Mouse (Mus musculus): ENCODE data around the gene Ptcd3. TPM values are rescaled to one million over a fixed set of nuclear protein-coding genes. Genes with fewer than 3 reads are reported as not detected.
A peak's percentile ranks its signal among the peaks of the same experiment; 100 is the strongest.
"Not testable (repeated sequence)": the region's sequence is repeated elsewhere in the genome, so short reads cannot be mapped to it uniquely, and the experiment has no call there.

Ptcd3 gene
- total RNA-seq (2021) = 100 to 1,000 TPM; 118 to 133 TPM

DNA sequence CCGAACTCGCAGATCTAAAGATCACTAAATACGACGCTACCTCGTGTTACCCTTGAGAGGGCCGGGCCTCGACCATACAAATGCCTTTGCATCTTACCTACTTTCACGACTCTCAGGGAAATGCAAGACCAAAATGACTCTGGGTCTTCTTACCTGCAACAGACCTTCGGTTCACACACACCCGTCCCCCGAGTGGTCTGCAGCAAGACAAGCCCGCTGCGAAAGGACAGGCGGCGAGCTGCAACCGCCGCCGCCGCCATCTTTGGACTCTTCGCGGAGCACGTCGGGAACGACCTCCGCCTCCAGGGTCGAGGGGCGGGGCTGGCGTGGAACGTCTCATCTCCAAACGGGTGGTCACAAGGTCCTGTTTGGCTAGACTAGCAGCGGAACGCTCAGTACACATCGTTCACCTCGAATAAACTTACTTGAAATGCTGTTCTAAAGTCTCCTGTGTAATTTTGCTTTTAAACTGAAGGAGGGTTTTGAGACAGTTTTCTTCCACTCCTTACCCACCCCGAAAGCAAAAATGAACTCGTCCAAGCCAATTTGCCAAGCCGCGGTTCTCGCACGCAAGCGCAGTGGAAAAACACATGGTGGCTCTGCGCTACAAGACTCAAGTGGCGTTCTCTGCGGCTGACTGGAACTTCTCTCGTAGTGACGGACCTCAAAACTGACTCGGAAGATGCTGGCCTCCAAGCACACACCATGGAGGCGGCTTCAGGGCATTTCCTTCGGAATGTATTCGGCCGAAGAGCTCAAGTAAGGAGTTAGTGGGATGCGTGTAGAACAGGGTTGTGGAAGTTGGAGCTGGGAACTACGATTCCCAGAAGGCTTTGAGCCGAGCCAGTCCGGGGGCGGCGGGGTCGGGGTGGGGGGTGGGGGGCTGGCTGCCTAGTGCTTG is at the start of gene Ptcd3, which contains the start of gene Polr1a:
Ptcd3 (minus strand) TSS at position 270 of the 901 bp plus-strand sequence.
Polr1a (plus strand) TSS at position 573 of the 901 bp plus-strand sequence.
- intact Hi-C loops (cut with DNase I) = loop anchor here (5.0 to 10.0 kb wide), 2 partner anchors 436 to 466 kb away; partner anchors contain the start of genes 0610030E20Rik, Rmnd5a and Usp39
- DNase-seq = peak; percentile 91 to 96

DNA sequence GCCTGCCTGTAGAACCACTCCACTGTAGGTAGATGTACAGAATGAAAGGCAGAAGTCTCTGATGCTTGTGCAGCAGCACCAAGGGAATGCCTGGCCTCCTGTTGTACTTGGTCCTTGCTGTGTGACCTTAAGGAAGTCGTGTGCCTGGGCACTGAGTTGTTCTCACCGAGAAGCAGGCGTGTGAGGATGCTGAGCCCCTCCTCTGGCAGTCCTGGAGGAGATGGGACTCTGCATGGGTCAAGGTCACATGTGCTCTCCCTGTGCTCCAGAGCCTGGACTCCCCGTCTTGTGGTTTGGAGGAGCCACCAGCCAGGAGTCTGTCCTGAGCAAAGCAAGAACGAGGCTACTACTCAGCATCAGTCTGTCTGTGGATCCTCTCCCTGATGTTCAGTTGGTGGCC is 42.6 kb upstream of the Ptcd3 start:
- intact Hi-C loops (cut with DNase I) = no loop called here
- no peak for DNase-seq

DNA sequence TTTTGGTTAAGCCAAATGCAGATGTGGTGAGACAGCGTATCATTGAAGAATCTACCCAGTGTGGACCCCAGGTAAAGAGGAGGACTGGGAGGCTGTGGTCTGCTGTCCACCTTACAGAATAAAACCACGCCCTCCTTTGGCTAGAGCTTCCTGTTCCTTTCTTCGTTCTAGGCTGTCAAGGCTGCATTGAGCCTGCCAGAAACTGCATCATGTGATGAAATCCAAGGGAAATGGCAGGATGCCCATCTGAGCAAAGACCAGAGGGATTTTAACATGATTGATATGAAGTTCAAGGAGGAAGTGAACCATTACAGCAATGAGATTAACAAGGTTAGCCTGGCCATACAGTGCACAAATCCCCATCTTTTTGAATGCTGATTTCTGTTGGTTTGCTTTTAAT is 42.0 kb upstream of the Ptcd3 start:
- peak; percentile 39 to 53 for DNase-seq
- intact Hi-C loops (cut with DNase I) = no loop called here

DNA sequence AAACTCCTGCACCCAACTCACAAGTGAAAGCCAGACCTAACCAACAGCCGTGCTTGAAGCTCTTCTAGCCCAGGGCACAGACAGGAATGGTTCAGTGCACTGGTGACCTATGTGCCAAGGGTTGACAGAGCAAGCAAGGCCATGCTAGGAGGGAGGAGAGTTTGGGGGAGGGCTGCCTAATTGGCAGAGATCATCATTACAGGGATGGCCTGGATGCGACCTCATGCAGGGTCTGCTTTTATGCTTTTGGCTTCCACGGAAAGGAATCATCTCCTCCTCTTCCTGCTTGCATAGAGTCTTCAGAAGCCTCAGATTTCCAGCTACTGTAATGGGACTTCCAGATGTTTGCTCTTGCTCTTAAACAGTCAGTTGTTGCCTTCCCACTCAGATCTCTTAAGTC is 41.2 kb upstream of the Ptcd3 start:
- intact Hi-C loops (cut with DNase I) = loop anchor here (2.0 kb wide), 1 partner anchor 21 kb away; no protein-coding TSS in a partner anchor
- peak in 1 of 2 experiments; percentile 15 for DNase-seq

DNA sequence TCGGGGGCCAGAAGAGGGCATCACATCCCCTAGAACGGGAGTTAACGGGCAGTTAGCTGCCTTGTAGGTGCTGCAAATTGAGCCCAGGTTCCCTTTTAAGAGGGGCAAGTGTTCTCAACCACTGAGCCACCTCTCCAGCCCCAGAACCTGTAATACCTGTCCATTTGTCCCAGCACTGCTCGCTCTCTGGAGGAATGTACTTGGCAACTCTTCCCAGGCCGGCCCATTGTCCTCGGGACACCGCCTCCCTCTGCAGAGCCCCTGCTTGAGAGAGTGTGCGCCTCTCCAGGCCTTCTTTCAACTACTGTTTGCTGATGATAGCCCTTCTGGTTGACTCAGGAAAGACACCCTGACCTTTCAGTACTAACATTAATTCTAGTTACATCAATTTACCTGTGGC is 37.6 kb upstream of the Ptcd3 start:
- no peak for DNase-seq
- intact Hi-C loops (cut with DNase I) = no loop called here

DNA sequence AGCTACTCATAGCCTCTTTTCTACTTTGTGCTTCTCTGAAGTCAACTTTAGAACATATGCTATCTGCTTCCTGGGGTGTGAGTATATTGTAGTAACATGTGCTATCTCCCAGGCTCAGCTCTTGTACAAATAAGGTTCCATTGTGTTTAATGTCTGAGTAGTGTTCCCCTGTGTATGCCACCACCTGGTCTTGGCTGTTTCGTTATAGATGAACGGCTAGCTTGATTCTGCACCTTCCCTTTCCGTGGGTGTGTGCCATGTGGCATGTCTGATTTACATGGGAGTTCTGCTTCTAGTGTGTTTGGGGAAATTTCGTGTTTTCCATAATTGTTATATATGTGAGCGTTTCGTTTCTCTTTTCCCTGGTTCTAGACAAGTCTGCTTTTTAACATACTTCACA is 36.6 kb upstream of the Ptcd3 start:
- no peak for DNase-seq
- intact Hi-C loops (cut with DNase I) = no loop called here

DNA sequence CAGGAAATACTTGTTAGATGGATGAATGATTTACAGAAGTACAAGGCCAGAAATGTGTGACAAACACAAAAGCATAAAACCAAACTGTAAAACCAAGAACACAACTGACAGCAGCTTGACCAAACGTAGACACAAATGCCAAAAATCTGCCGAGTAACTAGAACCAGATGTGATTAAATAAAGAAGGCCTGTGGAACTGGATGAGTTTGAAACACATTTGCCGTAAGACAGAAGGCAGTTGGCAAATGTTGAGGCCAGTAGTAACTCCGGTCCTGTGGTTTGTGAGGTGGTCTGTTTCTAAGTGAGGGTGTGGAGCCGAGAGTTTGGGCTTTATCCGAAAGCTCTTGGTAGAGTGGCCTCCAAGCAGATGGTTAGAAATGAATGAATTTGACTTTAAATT is 32.4 kb upstream of the Ptcd3 start:
- no peak for DNase-seq
- intact Hi-C loops (cut with DNase I) = no loop called here

DNA sequence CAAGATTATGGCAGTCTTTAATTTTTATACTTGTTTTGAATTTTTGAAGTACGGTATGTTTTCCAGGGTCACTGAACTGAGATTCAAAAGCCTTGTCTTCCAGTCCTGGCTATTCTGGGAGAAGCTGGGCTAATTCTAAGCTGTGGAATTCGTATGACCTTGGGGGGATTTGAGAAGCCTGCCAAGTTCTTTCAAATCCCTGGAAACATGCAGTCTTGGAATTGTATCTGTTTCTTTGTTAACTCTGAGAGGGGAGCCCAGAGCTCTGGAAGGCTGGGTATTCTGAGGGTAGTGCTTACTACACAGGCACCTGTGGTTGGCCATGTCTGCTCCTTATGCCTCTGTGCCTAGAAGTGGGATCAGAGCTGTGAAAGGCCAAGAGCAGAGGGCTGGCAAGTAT is 27.2 kb upstream of the Ptcd3 start:
- DNase-seq = no peak
- intact Hi-C loops (cut with DNase I) = no loop called here

DNA sequence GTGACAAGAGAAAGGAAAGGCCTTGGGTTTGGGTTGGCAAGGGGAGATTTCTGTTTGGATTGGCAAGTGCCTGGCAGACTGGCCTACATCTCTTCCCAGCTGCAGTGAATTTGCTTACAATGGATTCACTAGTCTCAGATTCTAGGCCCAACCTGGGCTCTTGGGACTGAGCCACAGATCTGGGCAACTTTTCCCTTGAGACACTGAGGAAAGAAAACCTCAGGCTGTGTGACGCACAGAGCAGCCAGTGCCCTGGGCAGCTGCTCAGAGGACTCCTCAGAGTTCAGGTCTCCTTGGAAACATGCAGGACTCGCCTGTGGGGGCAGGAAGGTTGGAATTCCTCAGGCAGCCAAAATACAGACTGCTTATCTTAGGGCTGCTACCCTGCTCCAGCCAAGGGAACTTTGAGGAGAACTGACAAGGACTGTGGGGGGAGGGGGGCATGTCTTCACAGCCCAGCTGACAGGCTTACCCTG is 25.6 kb upstream of the Ptcd3 start:
- intact Hi-C loops (cut with DNase I) = no loop called here
- peak; percentile 52 to 60 for DNase-seq

DNA sequence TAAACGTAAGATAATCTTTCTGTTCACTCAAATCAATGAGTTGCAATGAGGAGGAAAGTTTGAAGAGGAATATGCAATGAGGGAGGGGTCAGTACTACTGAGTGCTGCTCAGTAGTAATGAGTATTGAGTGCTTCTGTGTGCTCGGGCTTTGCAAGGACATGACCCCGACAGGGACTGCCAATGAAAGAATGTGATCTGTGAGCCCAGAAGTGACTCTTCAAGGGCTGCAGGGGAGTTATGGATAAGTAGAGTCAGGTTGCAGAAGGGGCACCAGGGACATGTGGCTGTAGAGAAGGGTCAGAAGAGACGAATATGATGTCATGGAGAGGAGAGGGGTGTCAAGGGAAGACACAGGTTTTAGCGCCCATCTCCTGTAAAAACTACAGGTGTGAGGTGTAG is 23.8 kb upstream of the Ptcd3 start:
- DNase-seq = no peak

DNA sequence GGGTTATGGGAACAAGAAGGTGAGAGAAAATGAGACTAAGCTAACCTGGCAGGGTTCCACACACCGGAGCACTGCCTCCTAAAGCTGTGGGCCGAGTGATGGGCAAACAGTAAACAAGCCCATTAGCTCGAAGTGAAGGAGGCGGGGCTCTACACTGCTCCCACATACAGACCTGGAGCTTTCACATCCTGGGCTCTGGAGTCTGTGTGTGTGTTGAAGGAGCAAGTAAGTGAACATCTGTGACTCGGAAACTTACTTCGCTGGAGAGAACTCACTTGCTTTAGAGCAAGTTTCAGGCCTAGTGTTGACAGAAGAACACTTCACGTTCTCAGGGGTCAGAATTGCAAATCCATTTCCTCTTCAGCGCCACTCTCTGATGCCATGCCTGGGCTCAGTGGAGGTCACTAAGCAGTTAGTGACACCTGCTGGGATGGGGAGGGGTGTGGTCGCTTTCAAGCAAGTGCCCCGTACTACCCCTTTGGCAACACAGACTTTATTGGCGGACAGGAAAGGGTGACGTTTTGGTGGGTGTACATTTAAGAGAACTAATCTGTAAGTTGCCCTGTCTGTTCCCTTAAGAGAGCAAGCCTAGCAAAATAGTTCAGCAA is 22.4 kb upstream of the Ptcd3 start:
- intact Hi-C loops (cut with DNase I) = loop anchor here (2.0 kb wide), 1 partner anchor 166 kb away; the partner anchor contains the start of gene St3gal5

More for the DNA sequence above, 23.8 kb upstream of the Ptcd3 start:
- intact Hi-C loops (cut with DNase I) = no loop called here

DNA sequence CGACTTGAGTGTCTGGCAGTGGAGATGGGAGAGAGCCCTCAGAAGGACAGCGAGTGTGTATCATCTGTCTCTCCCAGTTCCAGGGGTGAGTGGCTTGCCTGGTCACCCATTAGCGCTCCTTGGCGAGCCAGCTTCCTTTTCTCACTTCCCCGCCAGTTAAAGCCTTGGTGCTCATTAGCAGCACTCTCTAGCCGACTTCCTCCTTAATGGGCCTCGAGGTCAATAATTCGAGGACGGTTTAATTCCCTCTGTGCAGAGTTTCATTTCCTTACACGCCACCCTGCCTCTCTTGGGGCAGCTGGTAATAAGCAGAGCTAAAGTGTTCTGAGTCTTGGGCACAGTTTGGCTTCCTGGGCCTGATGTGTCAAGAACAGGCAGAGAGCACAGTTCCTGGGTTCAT is 21.5 kb upstream of the Ptcd3 start:
- peak in 1 of 2 experiments; percentile 18 for DNase-seq
- intact Hi-C loops (cut with DNase I) = loop anchor here (2.0 kb wide), 1 partner anchor 167 kb away; the partner anchor contains the start of gene St3gal5

More for the DNA sequence above, 22.4 kb upstream of the Ptcd3 start:
- DNase-seq = no peak

DNA sequence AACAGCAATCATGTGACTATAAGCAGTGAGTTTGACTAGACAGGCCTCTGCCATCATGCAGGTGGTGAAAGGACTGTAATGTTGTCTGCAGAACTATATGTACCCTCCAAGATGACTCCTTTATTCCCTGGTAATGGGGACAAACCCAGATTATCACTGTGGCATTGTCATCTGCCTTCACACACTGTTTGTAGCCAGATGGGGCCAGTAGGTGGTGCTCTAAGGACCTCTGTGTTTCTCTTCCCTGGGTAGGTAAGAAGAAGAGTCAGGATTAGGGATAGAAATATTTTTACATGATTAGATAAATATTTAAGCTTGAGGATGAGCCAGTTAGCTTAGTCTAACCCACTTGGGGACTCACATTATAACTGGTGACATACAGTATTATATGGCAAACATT is 19.4 kb upstream of the Ptcd3 start:
- DNase-seq = peak; percentile 62 to 68
- intact Hi-C loops (cut with DNase I) = loop anchor here (1.0 to 5.0 kb wide), 3 partner anchors 21 to 334 kb away; no protein-coding TSS in a partner anchor

DNA sequence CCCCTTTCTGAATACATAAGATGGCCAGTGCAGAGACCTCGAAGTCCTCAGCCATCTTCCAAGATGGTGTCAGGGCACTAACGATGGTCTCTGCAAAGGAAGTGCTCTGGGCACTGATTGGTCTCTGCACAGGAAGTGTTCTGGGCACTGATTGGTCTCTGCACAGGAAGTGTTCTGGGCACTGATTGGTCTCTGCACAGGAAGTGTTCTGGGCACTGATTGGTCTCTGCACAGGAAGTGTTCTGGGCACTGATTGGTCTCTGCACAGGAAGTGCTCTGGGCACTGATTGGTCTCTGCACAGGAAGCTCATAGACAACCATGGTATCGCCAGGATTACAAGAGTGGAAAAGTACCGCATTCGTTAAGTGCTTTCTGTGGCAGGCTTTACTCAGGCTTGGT is 16.7 kb upstream of the Ptcd3 start:
- intact Hi-C loops (cut with DNase I) = loop anchor here (5.0 kb wide), 1 partner anchor 337 kb away; no protein-coding TSS in a partner anchor
- not testable (repeated sequence) for DNase-seq

DNA sequence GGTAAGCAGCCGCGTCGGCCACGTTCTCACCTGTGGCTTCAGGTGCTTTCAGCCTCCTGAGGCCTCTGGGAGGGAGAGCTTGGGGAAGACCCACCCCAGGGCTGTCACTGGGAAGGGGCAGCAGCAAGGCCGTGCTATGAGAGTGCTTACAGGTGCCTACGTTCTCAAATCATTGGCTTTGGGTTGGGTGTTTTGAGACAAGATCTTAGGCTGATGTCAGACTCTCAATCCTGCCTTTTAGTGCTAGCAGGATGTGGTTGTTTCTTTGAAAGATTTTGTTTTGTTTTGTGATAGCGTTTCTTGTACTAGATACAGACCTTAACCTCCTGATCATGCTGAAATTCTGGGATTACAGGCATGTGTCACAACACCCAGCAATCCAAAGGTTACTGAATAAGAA is 12.2 kb upstream of the Ptcd3 start:
- intact Hi-C loops (cut with DNase I) = no loop called here
- no peak for DNase-seq

DNA sequence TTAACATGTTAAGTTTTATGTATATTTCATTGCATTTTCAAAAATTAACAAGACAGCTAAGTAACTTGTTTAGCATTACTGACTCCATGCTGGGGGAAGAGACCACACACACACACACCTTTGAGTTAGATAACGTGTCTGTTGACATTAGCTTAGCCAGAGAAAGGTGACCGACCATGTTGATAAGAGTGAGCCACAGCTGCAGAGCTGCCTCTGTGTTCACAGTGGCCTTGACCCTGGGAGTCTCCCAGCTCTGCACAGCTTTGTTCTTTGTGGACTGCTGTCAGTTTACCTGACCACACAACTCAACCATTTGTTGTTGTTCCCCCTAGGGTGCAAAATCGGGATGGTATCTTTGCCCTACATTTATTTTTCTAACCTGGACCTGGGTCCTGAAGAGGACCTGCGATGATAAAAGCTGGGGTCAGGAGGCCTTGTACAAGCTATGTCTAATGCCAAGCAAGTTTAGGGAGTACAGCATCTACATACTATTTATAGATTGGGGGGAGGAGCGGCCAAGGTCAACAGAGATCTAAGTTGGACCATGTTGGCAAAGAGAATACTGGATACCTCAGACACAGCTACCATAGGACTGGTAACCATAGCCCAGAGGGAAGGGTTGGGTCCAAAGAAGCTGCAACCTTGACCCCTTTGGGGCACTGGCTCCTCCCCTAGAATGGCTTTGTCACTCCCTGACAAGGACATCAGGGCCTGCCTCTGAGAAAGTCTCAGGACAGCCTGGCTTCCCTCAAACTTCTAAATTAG is 3.3 kb upstream of the Ptcd3 start:
- intact Hi-C loops (cut with DNase I) = no loop called here
- DNase-seq = no peak

DNA sequence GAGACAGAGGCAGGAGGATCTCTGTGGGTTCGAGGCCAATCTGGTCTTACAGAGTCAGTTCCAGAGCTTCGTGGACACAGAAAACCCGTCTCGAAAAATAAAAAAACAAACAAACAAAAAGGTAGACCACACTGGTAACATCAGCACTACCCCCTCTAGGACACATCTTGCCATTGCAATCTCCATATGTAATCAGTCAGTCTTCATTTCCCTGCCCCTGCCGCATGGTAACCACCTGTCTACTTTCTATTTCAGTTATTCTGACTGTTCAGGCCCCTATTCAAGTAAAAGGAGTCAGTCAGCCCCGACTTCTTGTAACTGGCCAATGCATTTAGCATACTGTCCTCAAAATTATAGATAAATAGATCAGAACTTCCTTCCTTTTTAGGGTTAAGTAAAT is 1.3 kb upstream of the Ptcd3 start:
- DNase-seq = no peak
- intact Hi-C loops (cut with DNase I) = loop anchor here (5.0 to 10.0 kb wide), 2 partner anchors 435 to 468 kb away; partner anchors contain the start of genes 0610030E20Rik, Rmnd5a and Usp39

DNA sequence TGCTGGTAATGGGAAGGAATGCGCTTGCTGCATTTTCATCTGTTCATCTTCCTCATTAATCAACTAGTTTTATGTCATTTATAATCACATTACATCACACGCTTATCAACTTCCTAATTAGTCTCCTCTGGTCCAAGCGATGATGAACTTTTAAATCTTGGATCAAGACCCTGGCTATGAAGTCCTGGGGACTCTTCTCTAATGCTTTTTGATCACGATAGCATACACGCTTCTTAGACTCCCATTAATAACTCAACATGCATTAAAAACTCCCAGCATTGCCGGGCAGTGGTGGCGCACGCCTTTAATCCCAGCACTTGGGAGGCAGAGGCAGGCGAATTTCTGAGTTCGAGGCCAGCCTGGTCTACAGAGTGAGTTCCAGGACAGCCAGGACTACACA is 834 bp upstream of the Ptcd3 start:
- intact Hi-C loops (cut with DNase I) = loop anchor here (5.0 to 10.0 kb wide), 2 partner anchors 435 to 467 kb away; partner anchors contain the start of genes 0610030E20Rik, Rmnd5a and Usp39
- no peak for DNase-seq

DNA sequence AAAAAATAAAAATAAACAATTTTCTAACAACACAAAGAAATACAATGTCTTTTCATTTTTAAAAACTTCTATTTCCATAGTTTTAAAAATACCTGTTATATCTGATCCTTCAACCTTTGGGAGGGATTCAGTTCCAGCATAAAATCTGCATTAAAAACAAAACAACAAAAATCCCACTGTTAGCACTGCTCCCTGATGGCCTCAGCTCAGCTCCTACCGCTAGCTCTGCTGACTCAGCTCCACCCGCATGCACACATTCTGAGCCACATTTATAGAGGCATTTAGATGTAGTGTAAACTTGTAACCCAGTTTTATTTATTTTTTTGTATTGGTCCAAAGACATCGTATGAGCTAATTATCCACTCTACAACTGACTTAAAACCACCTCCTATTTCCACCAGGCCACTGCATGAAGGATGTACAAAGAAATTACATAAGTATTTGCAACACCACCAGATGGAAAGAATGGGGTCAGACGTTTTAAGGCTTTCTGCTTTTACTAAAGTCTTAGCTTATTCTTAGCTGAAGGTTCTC is 781 bp downstream of the Ptcd3 start:
- intact Hi-C loops (cut with DNase I) = loop anchor here (5.0 to 10.0 kb wide), 2 partner anchors 437 to 465 kb away; partner anchors contain the start of genes 0610030E20Rik, Rmnd5a and Usp39

DNA sequence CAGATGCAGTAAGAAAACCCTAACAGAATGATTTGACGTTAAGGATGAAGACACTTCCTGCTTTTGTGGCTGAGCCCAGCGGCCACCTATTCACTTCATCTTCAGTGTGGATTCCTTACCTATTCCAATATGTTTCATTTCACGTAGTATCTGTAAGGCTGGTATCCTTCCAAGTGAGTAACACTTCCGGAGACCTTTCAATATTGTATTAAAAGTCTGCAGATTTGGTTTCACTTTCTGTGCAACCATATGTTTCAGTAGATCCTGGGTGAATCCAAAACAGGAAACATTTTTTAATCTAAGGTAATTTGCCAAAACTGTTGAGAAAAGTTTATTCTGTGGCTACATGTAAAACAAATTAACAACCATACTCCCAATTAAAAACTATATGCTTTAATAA is 15.3 kb downstream of the Ptcd3 start:
- no peak for DNase-seq
- intact Hi-C loops (cut with DNase I) = no loop called here

More for the DNA sequence above, 781 bp downstream of the Ptcd3 start:
- no peak for DNase-seq
